Mouse (Mus musculus) monocyte, adult 59 days (primary cell): Measurements from ENCODE around the gene Sntn. TPM values are rescaled to one million over a fixed set of nuclear protein-coding genes. Genes with fewer than 3 reads are reported as not detected.

Source experiments
- total RNA-seq, 2 experiments: library from RNA; stranded (reverse); gene quantifications; one replicate each; pipeline ENCODE4 v1.2.4; 2023

Gene Sntn
- not detected for total RNA-seq

DNA sequence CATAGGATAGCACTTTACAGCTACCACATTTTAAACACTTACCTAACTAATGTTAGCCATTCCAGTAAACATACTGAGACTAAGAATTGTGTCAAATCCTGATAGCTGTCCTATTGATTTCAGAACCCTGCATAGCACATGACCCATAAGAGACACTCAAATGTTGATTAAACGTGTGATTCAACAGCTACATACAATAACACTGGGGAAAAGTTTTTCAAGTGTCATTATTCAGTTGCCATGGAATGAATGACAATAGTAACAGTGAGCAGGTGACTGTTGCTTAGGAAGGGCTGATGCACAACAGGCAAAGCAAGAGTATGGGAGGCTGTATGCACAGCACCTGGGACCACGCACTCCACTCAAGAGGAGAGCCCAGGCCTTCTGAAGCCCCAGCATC, at the start of gene Sntn:
Sntn (plus strand) TSS at position 301 of the 400 bp plus-strand sequence.

Other genes with a start within 250 kb of the Sntn start
- not detected for gene Gm281, start 243.6 kb downstream of the Sntn start, total RNA-seq